Mouse (Mus musculus) G1E (cell line): ENCODE measurements around the gene Dkkl1. TPM values are rescaled to one million over a fixed set of nuclear protein-coding genes. Genes with fewer than 3 reads are reported as not detected.

Source experiments
- ATAC-seq: 2 replicates; pipeline ENCODE4 v1.8.0; 2016; ENCODE audit warnings: mild to moderate bottlenecking; ENCODE audit not compliant: insufficient number of reproducible peaks, poor library complexity, low FRiP score, severe bottlenecking; ENCODE audit errors: extremely low read depth
- DNase-seq: peaks from one replicate; pipeline ENCODE4 v3.0.0; 2012; ENCODE audit warnings: low spot score
- H3K27me3 ChIP-seq: 2 replicates; pipeline ENCODE4 v1.6.1; 2012; ENCODE audit warnings: mild to moderate bottlenecking, low read length, inconsistent platforms; ENCODE audit not compliant: insufficient read depth
- H3K36me3 ChIP-seq: replicated peaks from 2 replicates; pipeline ENCODE3; 2012; ENCODE audit warnings: mild to moderate bottlenecking, inconsistent platforms
- H3K4me1 ChIP-seq: 2 replicates; pipeline ENCODE4 v1.6.1; 2012; ENCODE audit warnings: low read depth, low read length, inconsistent platforms, mixed read lengths; ENCODE audit not compliant: insufficient read depth
- H3K4me3 ChIP-seq: 2 replicates; pipeline ENCODE4 v1.5.1; 2012; ENCODE audit warnings: low read depth, mild to moderate bottlenecking, inconsistent platforms, low read length, moderate library complexity, mixed read lengths
- H3K9me3 ChIP-seq: replicated peaks from 2 replicates; pipeline ENCODE4 v1.6.1; 2012; ENCODE audit warnings: inconsistent platforms
- CTCF ChIP-seq: IDR thresholded peaks from 2 replicates; pipeline ENCODE4 v1.5.1; 2012; ENCODE audit warnings: low read depth, low read length, inconsistent platforms, mixed read lengths
- GATA1 ChIP-seq: IDR thresholded peaks from 2 replicates; pipeline ENCODE4 v1.6.1; 2012; ENCODE audit warnings: borderline replicate concordance, low read length, inconsistent platforms, mixed read lengths
- GATA2 ChIP-seq: IDR thresholded peaks from 2 replicates; pipeline ENCODE4 v1.6.1; 2012; ENCODE audit warnings: low read depth, low read length, inconsistent platforms, borderline replicate concordance
- POLR2AphosphoS5 ChIP-seq: IDR thresholded peaks from 2 replicates; pipeline ENCODE4 v1.6.1; 2012; ENCODE audit warnings: low read depth, low read length, inconsistent platforms; ENCODE audit not compliant: insufficient replicate concordance
- TAL1 ChIP-seq: conservative IDR thresholded peaks from 2 replicates; pipeline ENCODE4 v1.6.1; 2012; ENCODE audit warnings: low read depth, low read length, inconsistent platforms, mixed read lengths
- polyA plus RNA-seq: library from polyadenylated mRNA; stranded (reverse); fragments of >175 nt; gene quantifications from 2 replicates; pipeline ENCODE4 v1.2.3, GENCODE M21; 2012
- total RNA-seq, 2 experiments: library from RNA; stranded (forward) in 1 of 2; stranded (reverse) in 1 of 2; fragments of 200-1000 nt in 1 of 2; fragments of >200 nt in 1 of 2; fragmentation: Nextera tagmentation in 1 of 2; gene quantifications; 2 replicates each; pipeline ENCODE4 v1.2.3; 2014 to 2017

The Dkkl1 gene
- total and polyA plus RNA-seq, 3 experiments = 0.11 TPM; not detected in 2

GRCm38 (mm10) chr7:45180896-45181477 lies 31.0 kb downstream of the Dkkl1 start, which contains the start of gene Pth2:
TSS of gene Pth2 (plus strand) at chr7:45180995.
- no peak for ATAC-seq
- TF ChIP-seq GATA2 = no peak
- no peak for TF ChIP-seq CTCF
- TF ChIP-seq TAL1 = no peak
- TF ChIP-seq POLR2AphosphoS5 = no peak
- TF ChIP-seq GATA1 = no peak
- H3K27me3 ChIP-seq = peaks cover 91% of the 10 kb centered on the region

GRCm38 (mm10) chr7:45179469-45179868 lies 32.5 kb downstream of the Dkkl1 start, which contains the start of gene Gfy:
TSS of gene Gfy (minus strand) at chr7:45179569.
- DNase-seq = no peak
- Histone ChIP-seq H3K4me3 (no peak within 1 kb of the TSS), H3K9me3 (no peaks in the 10 kb centered on the region), H3K27me3 (peaks cover 90% of the 10 kb centered on the region), H3K36me3 (no peaks in the 10 kb centered on the region), H3K4me1 (peaks cover 33% of the 10 kb centered on the region)
- ATAC-seq = no peak
- TF ChIP-seq GATA1 (no peak), GATA2 (no peak), POLR2AphosphoS5 (no peak), CTCF (no peak), TAL1 (no peak)

More at GRCm38 (mm10) chr7:45180896-45181477, 31.0 kb downstream of the Dkkl1 start, which contains the start of gene Pth2:
- Histone ChIP-seq H3K4me3 (peak within 1 kb of the TSS; percentile 69; the same call in 1 of the 2 replicates), H3K4me1 (peaks cover 24% of the 10 kb centered on the region), H3K36me3 (no peaks in the 10 kb centered on the region), H3K9me3 (no peaks in the 10 kb centered on the region)
- no peak for DNase-seq

- Histone ChIP-seq H3K27me3 (peaks cover 84% of the 10 kb centered on the region), H3K9me3 (no peaks in the 10 kb centered on the region), H3K4me1 (peaks cover 35% of the 10 kb centered on the region), H3K4me3 (no peak overlapping the region), H3K36me3 (no peaks in the 10 kb centered on the region)
- TF ChIP-seq TAL1 (no peak), GATA2 (no peak), POLR2AphosphoS5 (no peak), GATA1 (no peak), CTCF (no peak)
- ATAC-seq (no peak), DNase-seq (no peak)
Measured at GRCm38 (mm10) chr7:45178550-45178949, 33.4 kb downstream of the Dkkl1 start.

GRCm38 (mm10) chr7:45176356-45176755 lies 35.6 kb downstream of the Dkkl1 start:
- DNase-seq (no peak), ATAC-seq (no peak)
- Histone ChIP-seq H3K36me3 (no peaks in the 10 kb centered on the region), H3K4me3 (no peak overlapping the region), H3K9me3 (peaks cover 3% of the 10 kb centered on the region), H3K4me1 (peaks cover 23% of the 10 kb centered on the region), H3K27me3 (peaks cover 75% of the 10 kb centered on the region)
- TF ChIP-seq POLR2AphosphoS5 (no peak), CTCF (no peak), GATA1 (no peak), GATA2 (no peak), TAL1 (no peak)

GRCm38 (mm10) chr7:45175929-45176328 lies 36.0 kb downstream of the Dkkl1 start:
- TF ChIP-seq CTCF = no peak
- TF ChIP-seq GATA1 = no peak
- no peak for TF ChIP-seq TAL1
- no peak for TF ChIP-seq GATA2
- no peak for TF ChIP-seq POLR2AphosphoS5
- Histone ChIP-seq H3K4me3 (no peak overlapping the region), H3K4me1 (peaks cover 19% of the 10 kb centered on the region), H3K9me3 (peaks cover 3% of the 10 kb centered on the region), H3K36me3 (no peaks in the 10 kb centered on the region), H3K27me3 (peaks cover 70% of the 10 kb centered on the region)
- ATAC-seq (no peak), DNase-seq (no peak)

- Histone ChIP-seq H3K36me3 (no peaks in the 10 kb centered on the region), H3K4me1 (peaks cover 19% of the 10 kb centered on the region), H3K27me3 (peaks cover 66% of the 10 kb centered on the region), H3K9me3 (peaks cover 8% of the 10 kb centered on the region), H3K4me3 (no peak overlapping the region)
- no peak for ATAC-seq
- no peak for DNase-seq
- no peak for TF ChIP-seq CTCF
- TF ChIP-seq GATA2 = no peak
- no peak for TF ChIP-seq TAL1
- TF ChIP-seq POLR2AphosphoS5 = no peak
- no peak for TF ChIP-seq GATA1
Measured at GRCm38 (mm10) chr7:45175398-45175797, 36.5 kb downstream of the Dkkl1 start.
